Mouse (Mus musculus): ENCODE data around the gene Chrnb1. TPM values are rescaled to one million over a fixed set of nuclear protein-coding genes. Genes with fewer than 3 reads are reported as not detected.

Chrnb1 gene
- 3.8 and 6.8 TPM in 2 replicates for polyA plus RNA-seq (2012; rRNA removed; ENCODE audit: low replicate concordance)

GRCm38 (mm10) chr11:69795168-69795982 lies at the start of gene Chrnb1:
Gene Chrnb1, minus strand, starts transcription at chr11:69795943.

GRCm38 (mm10) chr11:69837952-69838713 lies 42.4 kb upstream of the Chrnb1 start, which contains the start of gene Tmem256:
Gene Tmem256, plus strand, starts transcription at chr11:69838514.

GRCm38 (mm10) chr11:69837604-69837951 lies 41.8 kb upstream of the Chrnb1 start, which contains the start of gene Nlgn2:
Gene Nlgn2, minus strand, starts transcription at chr11:69837784.

GRCm38 (mm10) chr11:69822080-69822479 lies 26.3 kb upstream of the Chrnb1 start, which contains the start of gene Spem1:
Gene Spem1, minus strand, starts transcription at chr11:69822180.

GRCm38 (mm10) chr11:69818365-69818764 lies 22.6 kb upstream of the Chrnb1 start, which contains the start of gene Spem2:
Gene Spem2, minus strand, starts transcription at chr11:69818465.

GRCm38 (mm10) chr11:69815155-69815554 lies 19.4 kb upstream of the Chrnb1 start, which contains the start of gene Gm39566:
Gene Gm39566, minus strand, starts transcription at chr11:69815298.

GRCm38 (mm10) chr11:69804972-69805909 lies 9.5 kb upstream of the Chrnb1 start, which contains the start of gene Tmem102:
Gene Tmem102, minus strand, starts transcription at chr11:69805624.

GRCm38 (mm10) chr11:69801379-69801977 lies 5.7 kb upstream of the Chrnb1 start, which contains the start of gene Fgf11:
Gene Fgf11, minus strand, starts transcription at chr11:69801857.

GRCm38 (mm10) chr11:69765221-69766125 lies 30.3 kb downstream of the Chrnb1 start, which contains the start of gene Zbtb4:
Gene Zbtb4, plus strand, starts transcription at chr11:69765912.

GRCm38 (mm10) chr11:69761868-69762267 lies 33.9 kb downstream of the Chrnb1 start, which contains the start of gene Slc35g3:
Gene Slc35g3, minus strand, starts transcription at chr11:69761968.

GRCm38 (mm10) chr11:69758478-69758970 lies 37.2 kb downstream of the Chrnb1 start, which contains the start of gene Polr2a:
Gene Polr2a, minus strand, starts transcription at chr11:69758637.

Other genes starting within 250 kb of the Chrnb1 start
- 0.49 and 0.59 TPM in 2 replicates for gene Dnah2, start 246.8 kb downstream of the Chrnb1 start, polyA plus RNA-seq (2012; rRNA removed; ENCODE audit: low replicate concordance)
- 1.4 and 1.6 TPM in 2 replicates for gene Efnb3, start 235.7 kb downstream of the Chrnb1 start, polyA plus RNA-seq (2012; rRNA removed; ENCODE audit: low replicate concordance)
- gene Wrap53, start 215.7 kb downstream of the Chrnb1 start, polyA plus RNA-seq (2012; rRNA removed; ENCODE audit: low replicate concordance): 20.1 and 31.7 TPM in 2 replicates
- gene Trp53, start 215.6 kb downstream of the Chrnb1 start, polyA plus RNA-seq (2012; rRNA removed; ENCODE audit: low replicate concordance): 44.5 and 49.2 TPM in 2 replicates
- 3.0 and 5.0 TPM in 2 replicates for gene Atp1b2, start 190.0 kb downstream of the Chrnb1 start, polyA plus RNA-seq (2012; rRNA removed; ENCODE audit: low replicate concordance)
- gene Shbg, start 178.0 kb downstream of the Chrnb1 start, polyA plus RNA-seq (2012; rRNA removed; ENCODE audit: low replicate concordance): not detected in 2 replicates
- 1.4 TPM in 2 replicates for gene Sat2, start 173.9 kb downstream of the Chrnb1 start, polyA plus RNA-seq (2012; rRNA removed; ENCODE audit: low replicate concordance)
- gene Fxr2, start 163.0 kb downstream of the Chrnb1 start, polyA plus RNA-seq (2012; rRNA removed; ENCODE audit: low replicate concordance): 37.9 and 40.8 TPM in 2 replicates
- 0.26 TPM in 1 of 2 replicates, not detected in the other for gene Sox15, start 140.6 kb downstream of the Chrnb1 start, polyA plus RNA-seq (2012; rRNA removed; ENCODE audit: low replicate concordance)
- gene Mpdu1, start 133.3 kb downstream of the Chrnb1 start, polyA plus RNA-seq (2012; rRNA removed; ENCODE audit: low replicate concordance): 184 and 214 TPM in 2 replicates
- 20.5 and 25.2 TPM in 2 replicates for gene Cd68, start 129.8 kb downstream of the Chrnb1 start, polyA plus RNA-seq (2012; rRNA removed; ENCODE audit: low replicate concordance)
- 71.8 and 97.2 TPM in 2 replicates for gene Eif4a1, start 123.5 kb downstream of the Chrnb1 start, polyA plus RNA-seq (2012; rRNA removed; ENCODE audit: low replicate concordance)
- gene Senp3, start 113.9 kb downstream of the Chrnb1 start, polyA plus RNA-seq (2012; rRNA removed; ENCODE audit: low replicate concordance): 15.6 and 17.3 TPM in 2 replicates
- 11.1 and 13.6 TPM in 2 replicates for gene Tnfsf13, start 110.2 kb downstream of the Chrnb1 start, polyA plus RNA-seq (2012; rRNA removed; ENCODE audit: low replicate concordance)
- gene Tnfsf12, start 100.1 kb downstream of the Chrnb1 start, polyA plus RNA-seq (2012; rRNA removed; ENCODE audit: low replicate concordance): 17.8 and 19.2 TPM in 2 replicates
- gene Tnfsfm13, start 99.8 kb downstream of the Chrnb1 start, polyA plus RNA-seq (2012; rRNA removed; ENCODE audit: low replicate concordance): 3.7 and 4.7 TPM in 2 replicates
- gene Polr2a, start 37.3 kb downstream of the Chrnb1 start, polyA plus RNA-seq (2012; rRNA removed; ENCODE audit: low replicate concordance): 22.0 and 29.9 TPM in 2 replicates
- 0.13 TPM in 1 of 2 replicates, not detected in the other for gene Slc35g3, start 34.0 kb downstream of the Chrnb1 start, polyA plus RNA-seq (2012; rRNA removed; ENCODE audit: low replicate concordance)
- 7.0 and 19.2 TPM in 2 replicates for gene Zbtb4, start 30.0 kb downstream of the Chrnb1 start, polyA plus RNA-seq (2012; rRNA removed; ENCODE audit: low replicate concordance)
- gene Fgf11, start 5.9 kb upstream of the Chrnb1 start, polyA plus RNA-seq (2012; rRNA removed; ENCODE audit: low replicate concordance): 2.7 and 6.1 TPM in 2 replicates
- gene Tmem102, start 9.7 kb upstream of the Chrnb1 start, polyA plus RNA-seq (2012; rRNA removed; ENCODE audit: low replicate concordance): 44.7 and 80.5 TPM in 2 replicates
- not detected in 2 replicates for gene Gm39566, start 19.4 kb upstream of the Chrnb1 start, polyA plus RNA-seq (2012; rRNA removed; ENCODE audit: low replicate concordance)
- gene Spem2, start 22.5 kb upstream of the Chrnb1 start, polyA plus RNA-seq (2012; rRNA removed; ENCODE audit: low replicate concordance): not detected in 2 replicates
- 0.09 and 0.13 TPM in 2 replicates for gene Spem1, start 26.2 kb upstream of the Chrnb1 start, polyA plus RNA-seq (2012; rRNA removed; ENCODE audit: low replicate concordance)
- gene Nlgn2, start 41.8 kb upstream of the Chrnb1 start, polyA plus RNA-seq (2012; rRNA removed; ENCODE audit: low replicate concordance): 6.9 and 15.5 TPM in 2 replicates
- 102 and 130 TPM in 2 replicates for gene Tmem256, start 42.6 kb upstream of the Chrnb1 start, polyA plus RNA-seq (2012; rRNA removed; ENCODE audit: low replicate concordance)
- 39.3 and 58.9 TPM in 2 replicates for gene Plscr3, start 50.4 kb upstream of the Chrnb1 start, polyA plus RNA-seq (2012; rRNA removed; ENCODE audit: low replicate concordance)
- 34.8 and 47.5 TPM in 2 replicates for gene Tnk1, start 62.8 kb upstream of the Chrnb1 start, polyA plus RNA-seq (2012; rRNA removed; ENCODE audit: low replicate concordance)
- gene Tmem95, start 82.1 kb upstream of the Chrnb1 start, polyA plus RNA-seq (2012; rRNA removed; ENCODE audit: low replicate concordance): not detected in 2 replicates
- 2.0 and 2.3 TPM in 2 replicates for gene Kctd11, start 85.5 kb upstream of the Chrnb1 start, polyA plus RNA-seq (2012; rRNA removed; ENCODE audit: low replicate concordance)
- gene Acap1, start 99.6 kb upstream of the Chrnb1 start, polyA plus RNA-seq (2012; rRNA removed; ENCODE audit: low replicate concordance): 7.4 and 13.8 TPM in 2 replicates
- 2.1 and 3.0 TPM in 2 replicates for gene 2810408A11Rik, start 105.0 kb upstream of the Chrnb1 start, polyA plus RNA-seq (2012; rRNA removed; ENCODE audit: low replicate concordance)
- gene Neurl4, start 105.1 kb upstream of the Chrnb1 start, polyA plus RNA-seq (2012; rRNA removed; ENCODE audit: low replicate concordance): 20.1 and 23.0 TPM in 2 replicates
- gene Gps2, start 117.9 kb upstream of the Chrnb1 start, polyA plus RNA-seq (2012; rRNA removed; ENCODE audit: low replicate concordance): 106 and 110 TPM in 2 replicates
- 196 and 222 TPM in 2 replicates for gene Eif5a, start 126.0 kb upstream of the Chrnb1 start, polyA plus RNA-seq (2012; rRNA removed; ENCODE audit: low replicate concordance)
- gene Ybx2, start 139.9 kb upstream of the Chrnb1 start, polyA plus RNA-seq (2012; rRNA removed; ENCODE audit: low replicate concordance): 10.8 and 28.6 TPM in 2 replicates
- 15.5 and 23.7 TPM in 2 replicates for gene Slc2a4, start 152.2 kb upstream of the Chrnb1 start, polyA plus RNA-seq (2012; rRNA removed; ENCODE audit: low replicate concordance)
- 294 and 1,474 TPM in 2 replicates for gene Cldn7, start 168.8 kb upstream of the Chrnb1 start, polyA plus RNA-seq (2012; rRNA removed; ENCODE audit: low replicate concordance)
- 85.4 and 132 TPM in 2 replicates for gene Ctdnep1, start 185.2 kb upstream of the Chrnb1 start, polyA plus RNA-seq (2012; rRNA removed; ENCODE audit: low replicate concordance)
- 38.1 and 39.2 TPM in 2 replicates for gene Elp5, start 186.6 kb upstream of the Chrnb1 start, polyA plus RNA-seq (2012; rRNA removed; ENCODE audit: low replicate concordance)
- 200 and 478 TPM in 2 replicates for gene Gabarap, start 195.2 kb upstream of the Chrnb1 start, polyA plus RNA-seq (2012; rRNA removed; ENCODE audit: low replicate concordance)
- gene Phf23, start 199.8 kb upstream of the Chrnb1 start, polyA plus RNA-seq (2012; rRNA removed; ENCODE audit: low replicate concordance): 8.8 and 9.4 TPM in 2 replicates
- gene Dvl2, start 204.7 kb upstream of the Chrnb1 start, polyA plus RNA-seq (2012; rRNA removed; ENCODE audit: low replicate concordance): 5.5 and 7.4 TPM in 2 replicates
- 124 and 125 TPM in 2 replicates for gene Acadvl, start 219.5 kb upstream of the Chrnb1 start, polyA plus RNA-seq (2012; rRNA removed; ENCODE audit: low replicate concordance)
- 5.2 and 5.7 TPM in 2 replicates for gene Dlg4, start 221.0 kb upstream of the Chrnb1 start, polyA plus RNA-seq (2012; rRNA removed; ENCODE audit: low replicate concordance)

Data from duodenum, adult 2 months (tissue).